Mouse (Mus musculus) spleen, adult 18-20 months (tissue): ENCODE measurements around the gene Cd9.

ENCODE experiments used
- DNase-seq, 2 experiments: peaks; one replicate each; pipeline ENCODE4 v3.0.0; 2022; ENCODE audit warnings: mixed read lengths in 2 of 2

Gene Cd9

DNA sequence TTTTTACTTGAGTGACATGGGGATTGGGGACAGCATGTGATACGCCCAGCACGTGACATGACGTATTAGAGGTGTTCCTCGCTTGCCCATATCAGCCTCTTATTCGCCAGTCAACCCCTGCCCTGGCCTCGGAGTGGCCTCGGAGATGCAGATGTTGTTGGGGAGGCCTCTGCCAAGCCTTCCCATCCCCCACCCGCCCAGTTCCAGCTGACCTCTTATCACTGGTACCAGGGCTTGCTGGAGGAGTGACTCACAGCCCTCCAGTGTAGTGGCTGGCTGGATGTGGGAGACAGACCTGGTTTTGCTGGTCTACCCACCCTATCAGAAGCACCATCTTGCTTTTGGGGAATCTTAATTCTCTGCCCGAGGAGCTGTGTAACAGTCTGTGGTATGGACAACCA is 21.3 kb downstream of the Cd9 start:
- no peak for DNase-seq

DNA sequence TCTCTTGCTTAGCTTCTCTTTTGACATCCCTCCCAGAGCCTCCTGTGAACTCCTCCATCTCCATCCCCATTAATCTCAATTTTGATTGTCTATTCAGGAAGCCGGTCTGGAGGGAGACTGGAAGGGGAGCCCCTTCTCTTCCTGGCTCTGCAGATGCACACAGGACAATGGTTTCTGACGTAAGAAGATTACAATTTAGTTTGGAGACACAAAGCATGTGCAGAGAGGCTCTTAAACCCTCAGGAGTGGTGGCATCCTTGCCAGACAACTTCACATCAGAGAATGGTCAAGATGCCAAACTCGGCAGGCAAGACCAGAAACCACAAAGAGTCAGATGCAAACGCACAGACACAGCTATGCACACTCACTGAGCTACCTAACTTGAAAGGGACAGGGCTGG is 22.7 kb downstream of the Cd9 start:
- no peak for DNase-seq

DNA sequence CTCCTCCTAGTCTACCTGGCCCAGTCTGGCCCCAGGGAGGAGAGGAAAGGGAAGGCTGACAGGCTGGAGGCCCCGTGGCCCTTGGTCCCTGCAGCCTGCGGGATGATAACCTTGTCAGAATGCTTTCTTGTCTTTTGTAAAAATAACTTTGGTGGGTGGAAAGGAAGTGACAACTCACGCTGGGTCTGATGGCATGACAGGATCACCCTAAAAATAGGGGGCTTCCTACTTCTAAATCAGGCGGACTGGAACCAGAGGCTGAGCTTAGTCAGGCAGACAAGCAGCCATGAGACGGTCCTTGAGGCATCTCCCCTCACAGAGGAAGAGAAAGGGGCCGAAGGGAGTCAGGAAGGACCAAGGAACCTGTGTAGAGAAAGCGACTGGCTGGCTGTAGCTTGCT is 23.3 kb downstream of the Cd9 start:
- DNase-seq = no peak

DNA sequence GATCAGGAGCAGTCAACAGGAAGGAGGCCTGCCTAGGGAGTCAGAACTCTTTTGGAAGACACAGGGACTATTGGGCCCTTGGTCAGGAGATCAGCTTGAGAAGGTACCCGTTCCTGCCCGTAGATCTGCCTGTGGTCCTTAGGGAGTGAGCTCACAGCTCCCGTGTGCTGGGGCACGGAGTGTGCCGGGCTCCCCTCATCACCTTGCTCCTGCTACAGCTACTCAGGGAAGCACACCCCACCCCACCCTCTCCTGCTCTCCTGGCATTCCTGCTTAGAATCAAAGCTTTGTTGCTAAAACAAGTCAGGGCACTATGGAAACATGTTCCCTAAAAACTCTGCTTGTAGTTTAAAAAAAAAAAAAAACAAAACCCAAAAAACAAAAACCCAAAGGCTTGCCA is 24.0 kb downstream of the Cd9 start:
- DNase-seq = no peak

DNA sequence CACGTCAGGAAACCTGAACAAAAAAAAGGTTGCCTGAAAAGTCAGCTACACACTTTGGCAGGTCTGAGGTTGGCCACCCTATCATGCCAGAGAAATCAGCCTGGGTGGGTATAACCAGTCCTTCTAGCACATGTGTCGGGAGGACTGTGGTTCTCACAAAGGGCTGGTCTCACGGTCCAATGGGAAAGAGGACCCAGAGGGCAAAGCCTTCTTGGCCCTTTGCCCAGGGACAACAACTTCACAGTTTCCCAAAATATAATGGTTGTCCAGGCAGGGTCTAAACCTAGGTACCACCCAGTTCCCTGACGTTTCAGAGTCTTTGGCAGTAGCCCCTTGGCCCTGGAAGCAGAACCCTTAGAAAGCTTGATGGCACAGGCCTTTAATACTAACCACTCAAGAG is 25.4 kb downstream of the Cd9 start:
- DNase-seq = no peak

DNA sequence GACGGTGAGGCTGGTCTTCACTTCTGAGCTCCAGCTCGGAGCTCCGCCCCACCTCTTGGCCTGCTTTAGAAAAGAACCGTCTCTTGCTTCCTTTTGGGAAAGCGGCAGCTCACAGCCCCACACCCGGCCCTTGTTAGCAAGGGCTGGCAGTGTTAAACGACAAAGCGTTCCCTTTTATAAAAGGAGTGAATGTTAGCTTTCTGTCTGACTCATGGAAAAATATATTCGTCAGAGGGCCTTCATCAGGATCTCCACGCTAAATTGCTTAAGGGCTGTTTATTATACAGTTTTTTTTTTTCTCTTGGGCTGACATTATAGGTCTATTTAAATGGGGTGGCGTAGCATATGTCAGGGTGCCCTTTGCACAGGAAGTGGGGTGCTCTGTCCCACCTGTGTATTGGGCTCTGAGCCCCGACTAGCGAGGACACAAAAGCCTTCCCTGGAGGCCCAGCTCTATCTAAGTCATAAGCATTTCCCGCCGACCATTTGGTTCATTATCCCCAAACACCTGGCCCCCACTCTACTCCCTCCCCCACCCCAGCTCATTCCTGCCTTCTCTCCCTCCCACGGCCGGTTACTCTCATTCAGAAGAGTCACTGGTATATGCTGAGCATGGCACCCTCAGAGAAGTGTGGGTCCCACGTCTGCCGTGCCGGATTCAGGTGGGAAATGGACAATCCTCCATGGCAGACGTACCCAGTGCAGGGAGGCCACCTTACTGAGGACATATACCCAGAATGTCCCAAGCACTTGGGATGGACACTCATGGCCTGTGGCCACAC is 26.2 kb downstream of the Cd9 start:
- no peak for DNase-seq

DNA sequence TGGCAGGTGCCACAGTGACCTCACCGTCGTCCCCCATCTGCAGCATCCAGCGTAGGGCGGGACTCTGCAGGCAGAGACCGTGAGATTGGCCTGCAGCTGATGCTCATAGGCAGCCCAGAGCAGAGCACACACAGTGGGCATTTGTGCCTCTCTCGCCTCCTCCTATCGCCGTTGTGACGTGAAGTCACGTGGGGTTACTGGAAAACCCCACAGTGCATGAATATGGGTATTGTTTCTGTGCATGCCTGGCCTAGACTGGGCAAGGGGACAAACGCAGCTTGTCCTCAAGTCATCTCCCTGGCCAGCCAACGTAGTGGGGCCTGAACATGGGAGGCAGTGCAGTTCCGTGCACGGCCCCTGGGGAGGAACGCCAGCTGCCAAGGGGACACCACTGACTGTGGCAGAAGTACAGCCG is 27.3 kb downstream of the Cd9 start:
- DNase-seq = peak; percentile 44 to 53

DNA sequence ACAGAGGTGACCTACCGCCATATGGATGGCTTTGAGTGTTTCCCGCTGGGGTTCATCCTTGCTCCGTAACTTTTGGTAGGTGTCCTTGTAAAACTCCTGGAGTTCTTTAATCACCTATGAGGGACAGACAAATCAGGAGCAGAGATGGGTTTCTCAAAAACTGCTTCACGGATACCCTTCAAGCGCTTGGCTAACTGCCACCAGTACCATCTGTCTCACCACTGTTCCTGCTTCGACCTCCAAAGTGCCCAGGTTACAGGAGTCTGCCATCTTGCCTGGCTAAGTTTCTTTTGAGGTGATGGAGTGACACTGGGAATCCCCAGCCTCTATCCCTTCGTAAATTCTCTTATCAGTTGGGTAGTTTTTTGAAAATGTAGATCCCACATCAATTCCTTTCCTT is 32.3 kb downstream of the Cd9 start:
- no peak for DNase-seq

DNA sequence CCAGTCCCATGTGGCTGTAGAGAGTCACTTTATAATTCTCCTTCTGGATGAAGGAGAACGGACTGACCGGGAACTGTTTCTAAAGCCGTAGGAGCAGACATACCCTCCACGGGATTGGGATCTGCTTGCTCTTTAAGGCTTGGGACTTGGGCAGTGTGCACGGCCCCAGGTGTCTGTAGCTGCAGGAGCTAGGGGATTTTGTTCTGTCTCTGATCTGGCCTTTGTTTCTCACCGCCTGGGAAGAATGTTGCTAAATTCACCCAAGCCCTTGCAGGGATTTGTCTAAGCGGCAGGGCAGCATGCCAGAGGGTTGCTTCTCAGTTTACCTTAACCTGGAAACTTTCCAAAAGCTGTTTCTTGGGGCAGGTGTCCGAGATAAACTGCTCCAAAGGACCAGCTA is 32.8 kb downstream of the Cd9 start:
- no peak for DNase-seq

DNA sequence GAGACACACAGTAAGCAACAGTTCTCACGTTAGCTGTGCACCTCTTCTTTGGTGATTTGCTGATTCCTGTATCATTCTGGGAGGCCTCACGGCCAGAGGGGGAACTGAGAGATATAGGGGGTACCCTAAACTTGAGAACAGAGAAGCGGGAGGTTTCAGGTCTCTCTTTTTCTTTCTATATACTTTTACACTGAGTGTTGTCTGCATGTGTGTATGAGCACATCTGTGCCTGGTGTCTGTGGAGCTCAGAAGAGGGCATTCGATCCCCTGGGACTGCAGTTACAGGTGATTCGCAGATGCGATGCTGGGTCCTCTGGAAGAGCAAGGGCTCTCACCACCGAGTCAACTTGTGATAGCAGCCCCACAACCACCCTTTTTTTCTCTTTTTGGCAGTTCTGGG is 33.3 kb downstream of the Cd9 start:
- peak in 1 of 2 experiments; percentile 28 for DNase-seq

DNA sequence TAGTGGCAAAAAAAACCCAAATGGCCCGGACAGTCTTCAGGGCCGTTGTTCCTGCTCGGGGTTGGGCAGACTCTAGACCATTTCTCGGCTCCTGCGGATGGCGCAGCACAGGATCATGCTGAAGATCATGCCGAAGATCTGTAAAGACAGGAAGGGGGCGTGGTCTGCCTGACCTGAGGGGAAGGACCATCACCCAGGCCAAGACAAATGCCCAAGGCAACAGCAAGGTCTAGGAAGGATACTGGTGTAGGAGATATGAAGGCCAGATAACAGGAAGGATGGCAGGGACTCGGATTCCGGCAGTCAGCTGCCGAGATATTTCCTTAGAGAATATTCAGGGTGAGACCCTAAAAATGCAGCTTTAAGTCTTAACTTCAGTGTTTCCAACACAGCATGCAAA is 34.0 kb downstream of the Cd9 start:
- DNase-seq = peak in 1 of 2 experiments; percentile 25

DNA sequence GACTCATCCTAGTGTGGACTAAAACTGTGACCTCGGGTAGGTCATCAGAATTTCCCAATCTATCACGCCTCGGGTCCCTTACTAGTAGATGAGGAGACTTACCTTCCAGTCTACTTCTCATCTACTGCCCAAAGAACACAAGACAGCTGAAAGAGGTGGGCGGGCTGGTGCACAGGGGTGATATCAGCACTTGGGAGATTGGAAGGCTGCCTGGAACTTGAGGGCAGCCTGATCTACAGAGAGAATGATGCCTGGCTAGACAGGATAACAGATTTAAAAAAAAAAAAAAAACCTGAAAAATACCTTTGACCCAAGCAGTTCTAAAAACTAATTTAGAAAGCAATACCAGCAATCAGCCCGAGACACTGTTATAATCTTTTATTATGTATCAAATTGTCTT is 34.7 kb downstream of the Cd9 start:
- no peak for DNase-seq

DNA sequence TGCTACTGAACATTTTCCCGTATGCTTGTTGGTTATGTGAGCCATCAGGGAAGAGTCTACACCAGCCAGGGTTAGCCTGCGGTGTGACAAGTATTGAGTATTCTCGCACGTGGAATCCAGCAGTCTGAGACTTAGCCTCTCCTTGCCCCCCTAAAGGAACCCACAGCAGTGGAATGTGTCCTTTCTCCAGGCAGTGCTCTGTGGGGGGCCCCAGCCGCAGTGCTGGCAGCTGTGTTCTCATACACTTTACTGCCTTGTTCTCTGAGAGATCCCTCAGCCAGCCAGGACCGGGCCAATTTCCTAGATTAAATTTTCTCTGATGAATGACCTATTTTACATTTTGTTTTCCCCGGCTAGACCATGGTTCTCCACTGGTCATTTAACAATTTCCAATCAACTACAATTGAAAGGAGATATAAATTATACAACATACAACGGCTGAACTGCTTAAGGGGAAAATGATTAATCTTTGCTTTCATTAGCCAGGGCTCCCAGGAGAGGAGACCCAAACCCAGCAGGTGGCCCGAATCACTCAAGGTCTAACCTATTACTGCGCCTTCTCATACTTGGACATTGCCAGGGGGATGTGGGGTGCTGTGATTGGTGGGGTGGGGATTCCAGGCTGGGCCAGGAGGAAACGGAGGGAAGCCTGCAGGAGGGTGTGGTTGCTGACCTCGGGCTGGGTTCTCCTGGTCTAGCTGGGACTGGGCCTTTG is 38.6 kb downstream of the Cd9 start:
- DNase-seq = no peak

DNA sequence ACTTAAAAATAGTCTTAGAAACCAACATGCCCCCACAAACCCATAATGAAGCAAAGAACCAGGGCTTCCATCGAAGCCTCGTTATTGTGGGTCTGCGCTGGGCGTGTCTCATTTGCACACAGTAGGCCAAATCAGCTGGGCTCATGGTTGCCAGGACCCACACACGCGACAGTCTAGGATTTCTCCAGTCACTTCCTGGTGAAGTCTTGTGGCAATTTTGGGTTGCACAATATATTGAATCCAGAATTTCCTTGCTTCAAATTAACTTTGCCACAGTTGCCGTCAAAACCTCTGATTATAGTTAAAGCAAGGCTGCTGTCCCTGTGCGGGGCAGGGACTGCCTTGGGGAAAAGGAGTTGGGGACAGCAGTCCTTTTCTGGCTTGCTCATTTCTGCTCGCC is 39.9 kb downstream of the Cd9 start:
- DNase-seq = no peak

DNA sequence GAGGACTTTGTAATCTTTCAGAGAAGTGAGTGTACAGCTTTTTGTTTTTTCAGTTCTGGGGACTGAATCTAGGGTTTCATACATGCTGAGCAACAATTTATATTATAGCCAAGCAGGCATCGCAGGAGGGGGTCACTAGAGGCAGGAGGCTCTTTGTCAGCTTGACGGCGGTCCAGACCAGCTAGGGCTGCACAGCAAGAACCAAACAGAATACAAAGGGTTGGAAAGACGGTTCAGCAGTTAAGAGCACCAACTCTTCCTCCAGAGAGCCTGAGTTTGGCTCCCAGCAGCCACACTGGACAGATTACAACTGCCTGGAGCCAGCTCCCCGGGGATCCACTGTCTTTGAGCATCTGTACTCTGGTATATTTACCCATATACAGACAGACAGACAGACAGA is 40.3 kb downstream of the Cd9 start:
- no peak for DNase-seq

DNA sequence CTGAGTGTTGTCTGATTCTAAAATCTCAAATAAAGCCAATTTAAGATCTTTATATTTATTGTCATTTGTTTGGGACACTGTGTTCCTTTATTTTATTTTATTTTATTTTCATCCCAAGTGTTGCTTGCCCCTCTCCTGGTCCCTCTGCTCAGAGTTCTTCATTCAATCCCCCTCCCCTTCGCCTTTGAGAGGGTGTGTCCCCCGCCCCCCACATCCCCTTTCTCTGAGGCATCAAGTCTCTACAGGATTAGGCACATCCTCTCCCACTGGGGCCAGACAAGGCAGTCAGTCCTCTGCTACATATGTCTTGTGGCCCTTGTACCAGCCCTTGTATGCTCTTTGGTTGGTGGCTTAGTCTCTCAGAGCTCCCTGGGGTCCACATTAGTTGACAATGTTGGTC is 46.9 kb downstream of the Cd9 start:
- no peak for DNase-seq

DNA sequence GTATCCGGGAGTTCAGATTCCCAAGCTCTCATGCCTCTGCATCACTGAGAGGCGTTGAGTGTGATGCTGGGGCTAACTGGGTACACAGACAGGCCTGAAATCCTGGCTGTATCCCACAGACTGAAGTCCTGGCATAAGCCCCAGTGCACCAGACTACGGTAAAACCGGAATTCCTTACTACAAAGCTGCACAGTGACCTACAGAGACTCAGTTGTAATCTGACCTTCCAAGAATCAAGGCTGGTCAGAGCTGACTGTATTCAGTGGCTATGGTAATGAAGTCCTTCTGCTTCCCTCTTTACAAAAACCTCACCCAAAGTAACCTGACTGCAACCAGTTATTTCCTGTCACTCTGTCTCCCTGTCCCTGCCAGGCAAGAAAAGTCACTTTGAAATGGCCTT is 47.4 kb downstream of the Cd9 start:
- no peak for DNase-seq

DNA sequence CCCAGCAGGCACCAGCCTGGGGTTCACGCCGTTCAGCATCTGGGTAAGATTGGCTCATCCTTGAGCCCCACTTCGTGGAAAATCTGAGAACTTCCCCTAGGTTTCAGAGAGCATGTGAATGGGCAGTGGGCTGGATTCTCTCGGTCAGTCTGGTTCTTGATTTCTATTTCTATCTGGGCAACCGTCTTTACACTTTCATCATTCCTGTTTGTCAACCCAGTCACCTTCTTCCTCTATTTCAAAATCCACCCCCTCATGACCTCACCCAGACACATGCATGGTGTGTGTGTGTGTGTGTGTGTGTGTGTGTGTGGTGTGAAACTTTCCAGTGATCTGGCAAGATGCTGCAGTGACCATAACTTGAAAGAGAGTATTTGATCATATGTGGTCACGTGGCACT is 49.2 kb downstream of the Cd9 start:
- no peak for DNase-seq

DNA sequence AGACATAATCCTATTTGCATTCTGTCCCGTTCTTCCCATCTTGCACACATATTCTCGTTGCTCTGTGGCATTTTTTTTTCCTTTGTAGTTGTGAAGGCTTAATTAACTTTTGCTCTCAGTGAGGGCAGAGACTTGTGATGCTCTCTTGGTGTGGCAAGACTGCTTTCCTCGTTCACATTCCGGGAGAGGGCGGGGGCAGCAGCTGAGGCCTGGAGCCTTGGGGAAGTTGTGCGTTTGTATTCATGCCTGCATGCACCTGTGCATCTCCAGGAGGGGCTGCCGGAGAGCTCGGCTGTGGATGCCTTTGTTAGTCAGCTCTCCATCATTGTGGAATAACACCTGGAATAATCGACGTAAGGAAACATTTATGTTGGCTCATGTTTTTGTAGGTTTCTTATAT is 52.0 kb downstream of the Cd9 start:
- DNase-seq = no peak

DNA sequence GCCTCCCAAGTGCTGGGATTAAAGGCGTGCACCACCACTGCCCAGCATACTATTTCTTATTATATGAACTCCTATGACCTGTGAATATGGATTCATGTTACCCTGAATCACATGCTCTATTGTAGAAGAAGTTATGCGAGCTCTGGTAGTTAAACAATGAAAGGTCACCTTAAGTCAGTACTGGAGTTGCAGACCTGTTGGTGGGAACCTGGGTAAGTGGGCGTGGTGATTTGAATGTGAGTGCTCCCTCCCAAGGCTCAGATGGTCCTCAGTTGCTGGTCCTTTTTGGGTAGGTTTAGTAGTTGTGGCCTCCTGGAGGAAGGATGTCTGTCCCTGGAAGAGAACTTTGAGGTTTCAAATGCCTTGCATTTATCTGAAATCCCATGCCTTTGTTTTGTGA is 57.8 kb downstream of the Cd9 start:
- no peak for DNase-seq

DNA sequence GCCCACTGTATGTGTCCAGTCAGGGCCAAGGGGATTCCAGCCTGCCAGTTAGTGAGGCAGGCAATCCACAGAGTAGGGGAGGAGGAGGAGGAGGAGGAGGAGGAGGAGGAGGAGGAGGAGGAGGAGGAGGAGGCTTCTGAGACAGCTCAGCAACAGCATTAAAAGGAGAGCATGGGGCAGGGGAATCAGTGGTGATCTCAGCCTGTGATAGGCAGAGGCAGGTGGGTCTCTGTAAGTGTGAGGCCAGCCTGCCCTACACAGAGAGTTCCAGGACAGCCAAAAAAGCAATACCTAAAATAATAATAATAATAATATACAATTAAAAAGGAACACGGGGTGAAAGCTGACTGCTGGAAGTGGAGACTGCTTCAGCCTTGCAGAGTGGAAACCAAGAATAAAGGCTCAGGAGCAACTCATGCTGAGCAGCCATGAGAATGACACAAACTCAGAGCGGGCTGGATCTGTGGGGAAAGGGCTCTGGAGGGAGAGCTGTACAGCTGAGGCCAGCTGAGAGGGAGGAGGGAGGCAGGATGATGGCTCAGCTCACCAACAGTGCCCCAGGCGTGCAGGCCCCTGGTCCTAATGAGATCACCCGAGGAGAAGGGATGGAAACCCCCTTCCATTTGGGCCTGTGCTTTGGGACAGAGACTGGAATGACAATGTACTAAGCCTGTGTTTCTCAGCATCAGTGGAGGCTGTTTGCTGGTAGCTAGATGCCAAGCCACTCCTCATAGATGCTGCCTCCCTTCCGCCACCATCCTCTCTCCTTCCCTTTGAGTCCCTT is 59.7 kb downstream of the Cd9 start:
- DNase-seq = no peak

DNA sequence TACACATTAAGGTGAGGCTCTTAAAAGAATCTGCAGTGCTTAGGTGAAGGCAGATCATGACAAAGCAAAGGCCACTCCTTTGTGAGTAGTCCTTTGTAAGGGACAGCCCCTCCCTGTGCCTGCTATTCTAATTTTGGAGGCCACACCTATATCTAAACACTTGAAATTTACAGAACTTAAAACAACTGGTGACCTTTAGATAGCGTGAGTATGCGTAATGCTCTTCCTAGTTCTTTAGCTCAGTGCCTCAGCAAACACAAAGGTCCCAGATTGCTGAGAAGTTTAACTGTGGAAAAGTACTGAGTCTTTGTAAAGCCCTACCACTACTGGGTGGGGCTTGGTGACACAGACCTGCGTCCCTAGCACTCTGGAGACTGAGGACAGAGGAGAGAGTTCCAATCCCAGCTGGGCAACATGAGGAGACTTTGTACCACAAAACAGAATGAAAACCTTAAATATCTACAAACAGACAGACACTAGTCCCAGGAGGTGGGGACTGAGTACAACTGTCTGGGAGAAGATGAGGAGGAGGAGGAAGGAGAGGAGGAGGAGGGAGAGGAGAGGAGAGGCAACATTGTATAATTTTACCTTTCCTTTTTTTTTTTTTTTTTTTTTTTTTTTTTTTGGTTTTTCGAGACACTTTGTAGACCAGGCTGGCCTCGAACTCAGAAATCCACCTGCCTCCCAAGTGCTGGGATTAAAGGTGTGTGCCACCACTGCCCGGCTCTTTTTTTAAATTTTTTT is 60.7 kb downstream of the Cd9 start:
- DNase-seq = no peak

DNA sequence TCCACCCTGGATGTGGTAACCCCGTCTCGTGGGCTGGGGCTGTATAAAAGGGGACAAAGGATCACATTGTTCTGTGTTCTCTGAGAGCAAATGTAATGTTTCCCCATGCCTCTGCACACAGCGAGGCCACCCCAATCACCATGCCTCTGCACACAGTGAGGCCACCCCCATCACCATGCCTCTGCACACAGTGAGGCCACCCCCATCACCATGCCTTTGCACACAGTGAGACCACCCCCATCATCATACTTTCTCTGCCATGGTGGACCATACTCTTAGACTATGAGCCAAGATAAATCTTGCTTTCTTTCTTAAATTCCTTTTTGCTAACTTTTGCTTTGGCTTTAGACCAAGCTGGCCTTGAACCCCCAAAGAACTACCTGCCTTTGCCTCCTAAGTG is 61.3 kb downstream of the Cd9 start:
- DNase-seq = no peak
